Mouse (Mus musculus) gastrocnemius, postnatal 25 days (tissue): ENCODE measurements around the gene Srgap3. TPM values are rescaled to one million over a fixed set of nuclear protein-coding genes. Genes with fewer than 3 reads are reported as not detected.

Experiments
- DNase-seq: peaks from one replicate; pipeline ENCODE4 v3.0.0; 2022
- long read RNA-seq, 2 experiments: library from polyadenylated mRNA; stranded (forward); transcript quantifications; one replicate each; pipeline ENCODE4 v2.0.0; 2021
- total RNA-seq, 2 experiments: library from RNA; stranded (reverse); gene quantifications; 1 replicate in 1 of 2; 2 replicates in 1 of 2; pipeline ENCODE4 v1.2.3; 2021

Gene Srgap3
- total RNA-seq = 1 to 10 TPM; 1.8 to 2.1 TPM
- long read RNA-seq, experiment 1 = 0 reads
- long read RNA-seq, experiment 2 = 0 reads

DNA sequence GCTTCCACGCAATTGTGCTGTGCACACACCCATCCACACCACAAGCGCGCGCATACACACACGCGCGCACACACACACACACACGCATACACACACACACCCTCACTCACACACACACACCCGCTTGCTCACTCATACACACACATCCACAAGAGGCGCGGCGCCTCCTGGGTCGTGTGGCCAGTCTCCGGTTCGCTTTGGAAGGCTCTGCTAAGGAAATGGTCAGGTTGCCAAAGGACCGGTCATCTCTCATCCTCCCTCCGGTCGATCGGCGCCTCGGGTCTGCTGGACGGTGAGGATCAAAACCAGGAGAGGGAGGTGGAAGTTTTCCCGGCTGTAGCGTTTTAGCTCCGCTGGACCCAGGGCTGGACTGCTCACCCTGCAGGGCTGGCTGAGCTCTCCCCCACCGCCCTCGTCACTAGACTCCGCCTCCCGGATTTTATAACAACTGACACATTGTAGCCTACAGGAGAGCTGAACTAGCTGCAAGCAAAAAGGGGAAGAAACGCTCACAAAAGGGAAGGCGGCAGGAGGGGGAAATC is at the start of gene Srgap3:
Srgap3 (minus strand) TSS at position 372 of the 542 bp plus-strand sequence.
- DNase-seq = peak; percentile 75

- DNase-seq = no peak
These were observed 48.6 kb upstream of the Srgap3 start for GRCm38 (mm10) chr6:112995708-112996107.

- no peak for DNase-seq
These were observed 43.1 kb upstream of the Srgap3 start for GRCm38 (mm10) chr6:112990119-112990518.

DNA sequence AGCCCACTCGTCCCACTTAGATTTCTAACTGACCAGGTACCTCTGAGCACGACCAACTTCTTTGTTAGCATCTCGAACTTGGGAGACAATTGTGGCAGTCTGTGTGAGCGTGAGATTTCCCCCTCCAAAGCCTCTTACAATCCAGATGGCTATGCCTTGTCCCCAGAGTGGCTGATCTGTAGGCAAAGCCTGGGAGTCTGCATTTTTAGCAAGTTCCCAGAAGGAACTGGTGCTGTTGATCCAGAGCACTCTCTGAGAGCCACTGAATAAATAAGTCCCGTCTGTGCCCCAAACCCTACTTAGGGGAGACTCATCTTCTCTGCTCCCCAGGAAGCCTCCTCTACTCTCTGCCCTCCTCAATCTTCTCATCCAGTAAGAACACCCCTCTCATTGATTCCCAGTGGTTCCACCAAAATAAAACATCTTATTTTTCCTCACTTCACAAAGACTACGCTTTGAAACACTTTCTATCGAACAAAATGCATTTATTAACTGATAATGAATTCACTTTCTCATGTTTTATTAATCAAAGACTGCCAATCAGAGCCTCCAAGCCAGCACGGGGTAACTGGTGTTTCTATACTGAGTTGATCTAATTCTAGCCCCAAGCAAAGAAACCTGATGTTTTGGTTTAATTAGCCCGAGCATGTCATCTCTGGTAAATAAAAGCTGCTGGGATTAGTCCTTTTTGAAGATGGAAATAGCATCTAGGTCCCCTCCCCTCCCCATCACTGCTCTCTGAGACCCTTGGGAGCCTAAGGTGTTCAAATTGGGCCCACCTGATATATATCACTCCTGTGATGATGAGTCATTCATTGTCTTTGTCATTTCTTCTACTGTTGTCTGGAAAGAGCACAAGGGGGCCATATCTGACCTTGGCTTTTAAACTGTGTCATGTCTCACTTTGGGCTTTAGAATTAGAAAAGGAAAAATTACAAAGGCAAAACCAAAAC is 38.6 kb upstream of the Srgap3 start:
- no peak for DNase-seq

GRCm38 (mm10) chr6:112982241-112982640 is 35.2 kb upstream of the Srgap3 start:
- no peak for DNase-seq

DNA sequence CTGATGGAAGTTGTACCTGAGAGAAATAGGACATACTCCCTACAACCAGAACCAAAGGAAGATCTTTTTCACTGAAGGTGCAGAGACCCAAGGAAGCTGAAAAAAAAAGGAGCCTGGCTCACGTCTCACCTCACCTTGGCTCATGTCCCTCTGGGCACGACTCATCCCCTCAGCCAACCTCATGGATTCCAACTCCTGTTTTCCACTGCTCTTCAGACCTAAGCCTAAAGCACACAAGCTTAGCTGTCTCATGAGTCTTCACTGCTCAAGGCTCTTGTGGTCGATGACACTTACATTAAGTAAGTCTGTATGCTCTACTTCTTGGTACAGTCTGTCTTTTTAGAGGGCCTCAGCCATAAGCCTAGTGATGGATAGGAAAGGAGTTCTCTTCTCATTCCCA is 31.9 kb upstream of the Srgap3 start:
- no peak for DNase-seq

DNA sequence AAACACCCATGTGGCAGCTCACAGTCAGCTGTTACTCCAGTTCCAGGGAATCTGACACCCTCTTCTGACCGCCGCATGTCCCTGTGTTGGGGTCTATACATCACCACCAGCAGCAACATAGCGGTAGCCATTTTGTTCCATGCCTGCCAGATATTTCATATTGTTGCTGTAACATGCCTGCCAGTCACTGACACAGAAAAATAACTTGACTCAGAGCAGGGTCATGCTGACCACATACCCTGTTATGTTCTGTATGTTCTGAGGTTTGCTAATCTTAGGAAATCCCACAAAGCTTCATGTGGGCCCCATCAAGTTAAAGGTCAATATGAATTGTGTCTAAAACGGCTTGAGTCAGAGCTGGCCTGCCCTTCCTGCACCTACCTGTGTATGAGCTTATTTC is 30.2 kb upstream of the Srgap3 start:
- no peak for DNase-seq

DNA sequence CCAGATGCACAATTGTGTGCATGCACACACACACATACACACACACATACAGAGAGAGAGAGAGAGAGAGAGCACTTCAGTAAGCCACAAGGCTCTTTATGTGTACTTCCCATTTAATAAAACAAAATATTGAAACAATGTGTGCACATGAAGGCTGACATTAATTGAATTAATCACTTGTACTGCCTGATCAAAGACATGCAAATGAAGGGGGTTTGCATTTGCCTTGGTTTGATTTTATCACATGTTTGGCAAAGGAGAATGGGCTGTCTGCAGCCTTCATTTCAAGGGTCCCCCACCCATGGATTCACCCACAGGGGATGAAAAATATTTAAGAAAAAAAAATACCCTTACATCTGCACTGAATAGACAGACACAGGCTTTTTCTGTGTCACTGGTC is 29.5 kb upstream of the Srgap3 start:
- DNase-seq = no peak

GRCm38 (mm10) chr6:112976136-112976535 is 29.1 kb upstream of the Srgap3 start:
- no peak for DNase-seq

DNA sequence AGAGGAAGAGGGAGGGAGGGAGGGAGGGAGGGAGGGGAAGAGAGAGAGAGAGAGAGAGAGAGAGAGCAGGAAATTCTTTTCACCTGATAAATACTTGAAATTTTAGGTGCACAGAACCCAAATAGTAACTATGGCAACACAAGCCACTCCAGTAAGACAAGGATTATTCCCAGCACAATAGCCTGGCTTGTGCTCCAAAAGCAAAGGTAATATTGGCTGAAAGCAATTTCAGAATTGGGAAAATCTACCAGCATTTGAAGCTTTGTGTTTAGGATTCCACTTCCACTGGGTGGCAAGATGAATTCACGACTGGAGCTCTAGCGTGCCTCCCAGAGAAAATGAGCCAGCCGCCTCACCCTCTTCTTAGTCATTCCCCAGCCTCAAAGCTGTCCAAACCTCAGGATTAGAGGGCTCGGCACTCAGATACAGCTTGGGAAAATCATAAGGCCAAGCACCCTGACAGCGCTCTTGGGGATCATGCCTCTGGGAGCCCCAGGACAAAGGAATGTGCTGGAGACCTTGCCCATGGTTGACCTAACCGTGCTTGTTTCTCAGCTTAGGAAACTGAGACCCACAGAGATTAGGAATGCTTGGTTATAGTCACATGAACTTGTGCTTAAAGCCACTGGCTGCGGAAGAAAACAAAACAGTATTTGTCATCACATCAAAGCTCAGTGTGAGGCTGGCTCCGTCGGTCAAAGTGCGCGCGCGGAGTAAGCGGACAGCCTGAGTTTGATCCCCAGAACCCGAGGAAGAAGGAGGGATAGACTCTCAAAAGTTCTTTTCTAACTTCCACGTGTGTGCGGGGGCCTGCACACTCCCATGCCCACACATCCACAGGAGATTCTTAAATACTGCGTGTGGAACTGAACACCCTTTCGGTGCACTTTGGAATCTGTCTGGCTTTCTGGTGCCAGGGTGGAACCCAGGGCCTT is 27.0 kb upstream of the Srgap3 start:
- DNase-seq = no peak

- no peak for DNase-seq
These were observed 26.0 kb upstream of the Srgap3 start for GRCm38 (mm10) chr6:112972858-112973631.

DNA sequence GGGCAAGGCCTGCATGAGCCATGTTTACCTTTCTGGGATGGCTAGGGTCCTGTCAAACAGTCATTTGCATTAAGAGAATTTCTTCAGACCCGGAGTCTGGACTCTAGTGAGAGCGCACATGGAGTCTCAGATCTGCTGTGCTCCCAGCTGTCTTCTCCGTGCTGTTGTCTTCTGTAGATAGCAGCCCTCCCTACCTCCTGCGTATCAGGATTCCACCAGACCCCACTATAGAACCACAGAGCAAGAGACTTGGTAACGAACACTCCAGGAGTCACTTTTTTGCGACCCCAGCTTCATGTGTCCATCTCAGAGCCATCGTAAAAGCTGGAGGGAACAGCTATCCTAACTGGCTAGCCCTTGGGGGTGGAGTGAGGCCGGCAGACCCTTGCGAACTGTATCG is 25.1 kb upstream of the Srgap3 start:
- DNase-seq = no peak

DNA sequence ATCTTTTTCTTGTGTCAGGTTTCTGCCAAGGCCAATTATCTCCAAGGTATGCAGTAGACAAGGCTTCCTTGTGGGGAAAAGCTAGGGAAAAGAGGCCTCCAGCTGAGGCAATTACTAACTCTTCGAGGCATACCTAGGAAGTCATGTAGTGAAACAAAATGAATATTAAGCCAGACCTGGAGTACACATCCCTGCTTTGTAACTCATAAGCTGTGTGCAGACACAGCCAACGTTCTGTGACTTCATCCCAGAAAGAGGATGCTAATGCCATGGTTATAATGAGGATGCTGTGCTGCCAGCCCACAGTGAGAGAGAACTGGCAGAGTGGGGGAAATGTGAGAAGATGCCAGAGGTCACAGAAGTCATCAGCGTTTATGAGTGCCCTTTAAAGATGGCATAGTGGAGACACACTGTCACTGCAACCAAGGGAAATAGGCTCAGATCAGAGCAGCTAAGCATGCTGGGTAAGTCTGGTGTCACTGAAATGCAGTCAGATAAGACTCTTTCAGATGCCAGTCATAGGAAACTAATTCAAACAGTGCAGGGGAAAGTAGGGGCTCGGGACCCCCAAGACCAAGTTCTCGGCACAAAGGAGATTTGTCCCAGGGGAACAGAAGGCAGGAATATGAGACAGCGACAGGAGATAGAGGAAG is 24.2 kb upstream of the Srgap3 start:
- no peak for DNase-seq

DNA sequence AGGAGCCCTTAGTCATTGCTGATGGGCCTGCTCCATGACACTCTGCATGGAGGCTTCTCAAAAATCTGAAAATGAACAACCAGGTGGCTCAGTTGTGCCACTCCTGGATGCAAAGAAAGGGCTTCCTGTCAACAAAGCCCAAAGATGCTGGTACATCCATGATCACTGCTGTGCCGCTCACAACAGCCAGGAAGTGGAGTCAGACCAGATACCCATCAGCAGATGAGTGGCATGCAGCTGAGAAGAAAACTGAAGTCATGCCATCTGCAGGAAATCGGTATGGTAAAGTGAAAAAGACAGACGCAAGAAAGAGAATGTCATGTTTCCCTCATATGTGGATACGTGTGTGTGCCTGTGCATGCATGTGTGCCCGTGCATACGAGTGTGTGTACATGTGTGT is 20.3 kb upstream of the Srgap3 start:
- DNase-seq = no peak

DNA sequence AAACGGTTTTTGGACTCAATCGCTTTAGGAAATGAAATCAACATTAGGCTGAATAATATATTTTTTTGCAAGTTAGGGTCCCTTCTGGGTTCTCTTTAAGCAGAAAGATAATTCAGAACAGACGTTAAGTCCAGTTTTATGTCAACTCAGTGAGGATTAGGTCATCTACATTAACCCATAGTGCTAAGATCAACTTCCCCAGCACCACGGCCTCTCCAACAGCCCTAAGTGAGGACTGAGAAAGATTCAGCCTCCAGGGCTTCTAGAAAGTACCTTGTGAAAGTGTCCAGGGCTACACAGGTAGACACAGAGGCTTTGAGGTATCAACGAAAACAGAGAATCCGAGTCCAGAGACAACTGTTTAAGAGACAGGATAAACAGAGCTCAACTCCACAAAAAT is 11.3 kb upstream of the Srgap3 start:
- no peak for DNase-seq

GRCm38 (mm10) chr6:112957583-112958280 is 10.7 kb upstream of the Srgap3 start:
- DNase-seq = no peak

DNA sequence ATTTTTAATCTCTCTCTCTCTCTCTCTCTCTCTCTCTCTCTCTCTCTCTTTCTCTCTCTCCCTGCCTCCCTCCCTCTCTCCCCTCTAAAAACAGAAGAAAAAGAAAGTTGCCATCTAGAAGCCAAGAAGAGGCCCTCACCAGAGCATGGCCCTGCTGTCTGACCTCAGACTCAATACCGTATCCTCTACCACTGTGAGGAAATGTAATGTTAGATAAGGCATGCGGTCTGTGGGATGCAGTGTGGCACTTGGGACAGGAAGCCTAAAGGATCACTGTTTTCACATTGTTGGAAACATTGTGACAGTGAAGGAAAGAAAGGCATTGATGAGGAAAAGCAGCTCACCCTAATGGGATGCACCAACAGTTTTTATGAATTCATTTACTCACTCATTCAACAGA is 8.7 kb upstream of the Srgap3 start:
- DNase-seq = no peak

DNA sequence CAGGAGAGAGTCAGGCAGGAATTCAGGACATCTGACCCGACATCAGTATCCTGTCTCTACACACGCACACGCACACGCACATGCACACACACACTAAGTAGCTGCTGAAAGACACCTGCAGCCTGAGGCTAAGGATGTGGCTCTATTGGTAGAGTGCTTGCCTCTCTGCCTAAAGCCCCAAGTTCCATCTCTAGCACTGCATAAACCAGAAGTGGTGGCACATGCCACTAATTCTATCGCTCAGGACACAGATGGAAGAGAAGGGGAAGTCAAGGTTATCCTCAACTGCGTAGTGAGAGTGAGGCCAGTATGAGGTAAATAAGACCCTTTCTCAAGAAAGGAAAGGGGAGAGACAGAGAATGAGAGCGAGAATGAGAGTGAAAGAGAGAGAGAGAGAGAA is 6.8 kb upstream of the Srgap3 start:
- DNase-seq = no peak

DNA sequence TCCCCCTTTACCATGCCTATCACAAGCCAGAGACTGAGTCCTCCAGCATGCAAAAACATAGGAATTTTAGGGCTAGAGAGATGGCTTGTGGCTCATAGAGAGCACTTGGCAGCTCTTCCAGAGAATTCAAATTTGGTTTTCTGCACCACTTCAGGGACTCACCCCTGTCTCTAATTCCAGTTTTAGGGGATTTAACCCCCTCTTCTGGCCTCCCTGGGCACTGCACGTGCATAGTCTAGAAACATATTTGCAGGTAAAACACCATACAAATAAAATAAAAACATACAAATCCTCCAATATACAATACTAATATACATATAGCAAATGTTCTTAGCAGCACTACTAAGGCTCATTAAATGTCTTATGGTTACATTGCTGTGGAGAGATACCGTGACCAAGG is 4.2 kb upstream of the Srgap3 start:
- DNase-seq = no peak
